Mouse (Mus musculus) layer of hippocampus, adult 8-10 months (tissue): ENCODE results near the gene Ephx3. TPM values are rescaled to one million over a fixed set of nuclear protein-coding genes. Genes with fewer than 3 reads are reported as not detected.

ENCODE experiments used
- DNase-seq, 2 experiments: peaks; one replicate each; pipeline ENCODE4 v3.0.0; 2022; ENCODE audit warnings: low spot score in 2 of 2
- total RNA-seq, 4 experiments: library from RNA; stranded (reverse); gene quantifications; 2 replicates each; pipeline ENCODE4 v1.2.4; 2022

The Ephx3 gene
- total RNA-seq, 4 experiments from 2014 or later = 0.17 to 0.48 (median 0.36) TPM; not detected in 1

GRCm38 (mm10) chr17:32176919-32177318 lies 12.4 kb downstream of the Ephx3 start:
- no peak for DNase-seq

DNA sequence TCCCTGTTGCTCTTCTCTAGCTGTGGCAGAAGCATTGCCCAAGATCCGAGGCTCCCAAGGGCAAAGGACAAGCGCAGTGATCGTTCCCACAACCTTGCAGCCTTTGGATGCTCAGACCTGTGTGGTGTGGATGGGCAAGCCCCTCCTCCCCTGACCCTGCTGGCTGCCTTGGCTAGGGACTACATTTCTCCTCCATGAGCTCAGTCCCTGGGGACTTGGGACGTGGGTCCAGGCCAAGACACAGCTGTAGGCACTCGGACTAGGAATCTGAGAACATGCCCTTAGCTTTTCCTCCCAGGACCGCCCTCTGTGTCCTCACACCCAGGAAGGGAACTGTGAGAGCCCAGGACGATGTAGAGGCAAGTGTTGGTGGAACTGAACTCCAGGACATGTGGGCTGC lies 16.2 kb downstream of the Ephx3 start:
- DNase-seq = no peak

- DNase-seq = no peak
These were observed 16.9 kb downstream of the Ephx3 start for GRCm38 (mm10) chr17:32172485-32172884.

GRCm38 (mm10) chr17:32169518-32170225 lies 19.7 kb downstream of the Ephx3 start:
- DNase-seq = no peak

DNA sequence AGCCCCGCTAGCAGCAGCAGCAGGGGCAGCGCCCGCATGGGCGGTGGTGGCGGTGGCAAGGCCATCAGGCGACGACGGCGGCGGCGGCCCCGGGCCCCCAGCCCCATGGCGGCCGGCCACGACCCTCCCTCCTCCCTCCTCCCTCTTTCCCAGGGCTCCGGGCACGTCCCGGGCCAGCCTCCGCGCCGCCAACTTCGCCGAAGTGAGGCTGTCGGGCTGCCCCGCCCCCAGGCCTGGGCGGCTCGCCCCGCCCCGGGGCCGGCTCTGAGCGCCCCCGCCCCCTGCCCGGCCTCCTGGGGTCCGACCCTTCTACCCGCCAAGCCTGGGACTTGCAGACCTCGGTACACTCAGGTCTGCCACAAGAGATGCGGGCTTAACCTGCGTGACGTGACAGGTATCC lies 22.7 kb downstream of the Ephx3 start, which contains the start of gene Notch3:
TSS of gene Notch3 (minus strand) at position 166 of the 400 bp plus-strand sequence.
- DNase-seq = no peak

GRCm38 (mm10) chr17:32165803-32166595 lies 23.4 kb downstream of the Ephx3 start:
- no peak for DNase-seq

DNA sequence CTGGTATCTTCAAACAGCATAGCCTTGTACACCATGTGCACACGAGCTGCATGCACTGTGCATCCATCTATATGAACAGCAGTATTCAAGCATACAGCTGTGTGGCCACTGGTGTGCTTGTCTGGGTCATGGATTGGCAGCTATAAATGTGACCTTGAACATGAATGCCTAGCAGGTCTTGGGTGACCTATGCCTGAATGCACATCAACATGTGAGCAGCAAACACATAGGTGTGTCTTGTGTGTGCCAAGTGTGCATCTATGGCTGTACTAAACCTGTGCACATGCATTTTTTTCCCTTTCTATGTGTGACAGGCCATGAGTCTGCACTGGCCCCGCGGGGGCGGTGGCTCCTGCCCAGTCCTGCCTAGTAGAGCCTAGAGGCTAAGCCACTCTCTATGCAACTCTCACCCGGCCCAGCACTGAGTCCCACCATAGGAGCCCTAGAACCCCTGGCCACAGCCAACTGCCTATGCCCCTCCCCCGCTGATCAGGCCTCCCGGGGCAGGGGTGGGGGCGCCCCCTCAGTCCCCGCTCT lies 24.0 kb downstream of the Ephx3 start:
- no peak for DNase-seq

DNA sequence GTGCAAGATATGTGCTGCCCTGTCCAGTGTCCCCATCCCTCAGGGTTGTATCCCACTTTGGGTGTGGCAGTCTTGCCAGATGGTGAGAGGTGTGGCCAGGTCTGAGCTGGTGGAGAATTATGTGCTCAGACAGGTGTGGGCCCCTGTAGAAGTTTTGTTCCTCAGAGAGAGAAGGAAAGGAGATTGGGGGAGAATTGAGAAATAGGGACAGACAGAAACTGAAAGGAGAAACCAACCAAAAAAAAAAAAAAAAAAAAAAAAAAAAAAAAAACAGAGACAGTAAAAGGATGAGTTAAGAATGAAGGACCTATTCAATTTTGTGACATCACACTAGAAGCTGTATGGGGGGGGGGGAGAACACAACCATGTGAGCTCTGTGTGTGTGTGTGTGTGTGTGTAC lies 24.6 kb downstream of the Ephx3 start:
- no peak for DNase-seq

DNA sequence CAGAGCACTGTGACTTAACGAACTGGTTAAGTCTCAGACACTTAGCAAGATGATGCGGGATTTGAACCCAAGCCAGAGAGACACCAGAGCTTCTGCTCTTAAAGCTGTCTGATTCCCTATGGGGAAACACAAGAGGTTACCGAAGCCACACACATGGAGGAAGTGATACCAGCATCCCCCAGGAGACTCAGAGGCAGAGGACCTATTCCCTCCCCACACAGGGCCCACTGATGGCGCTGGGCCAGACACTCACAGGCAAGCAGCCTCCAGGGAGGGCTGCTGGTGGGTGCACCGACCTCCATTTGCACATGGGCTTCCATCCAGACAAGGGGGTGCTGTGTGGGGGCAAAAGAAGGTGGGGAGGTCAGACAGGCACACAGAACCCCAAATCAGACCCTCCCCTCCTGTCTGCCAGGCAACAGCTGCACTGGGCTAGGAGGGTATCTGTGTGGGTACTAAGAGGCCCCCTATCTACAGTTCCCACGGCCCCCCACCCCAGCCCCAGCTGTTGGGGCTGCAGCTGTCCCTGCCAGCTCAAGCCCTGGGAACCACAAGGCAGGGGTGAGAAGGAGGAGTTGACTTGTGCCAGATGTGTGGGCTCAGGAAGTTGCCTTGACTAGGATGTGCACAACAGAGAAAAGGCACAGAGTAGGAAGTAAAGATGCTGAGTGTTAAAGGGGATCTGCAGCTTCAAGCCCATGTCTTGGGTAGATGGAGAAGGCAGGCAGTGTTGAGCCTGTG lies 25.3 kb downstream of the Ephx3 start:
- DNase-seq = no peak

GRCm38 (mm10) chr17:32162112-32162850 lies 27.1 kb downstream of the Ephx3 start:
- peak in 1 of 2 experiments; percentile 29 for DNase-seq

GRCm38 (mm10) chr17:32160882-32161281 lies 28.5 kb downstream of the Ephx3 start:
- no peak for DNase-seq

DNA sequence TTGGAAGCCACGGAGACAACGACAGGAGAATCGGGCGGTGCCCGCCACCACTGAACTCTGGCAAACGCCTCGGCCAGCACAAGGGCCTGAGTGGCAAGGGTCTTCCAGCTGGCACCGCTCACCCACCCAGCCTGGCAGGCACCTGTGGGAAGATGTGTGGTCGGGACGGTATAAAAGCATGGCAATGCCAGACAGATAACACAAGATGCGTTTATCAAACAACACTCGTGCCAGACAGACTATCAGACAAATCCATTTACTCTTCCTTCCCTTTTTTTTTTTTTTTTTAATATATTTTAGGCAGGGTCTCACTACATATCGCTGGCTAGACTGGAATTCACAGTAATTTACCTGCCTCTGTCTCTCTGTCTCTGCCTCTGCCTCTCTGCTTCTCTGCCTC lies 30.5 kb downstream of the Ephx3 start:
- no peak for DNase-seq

DNA sequence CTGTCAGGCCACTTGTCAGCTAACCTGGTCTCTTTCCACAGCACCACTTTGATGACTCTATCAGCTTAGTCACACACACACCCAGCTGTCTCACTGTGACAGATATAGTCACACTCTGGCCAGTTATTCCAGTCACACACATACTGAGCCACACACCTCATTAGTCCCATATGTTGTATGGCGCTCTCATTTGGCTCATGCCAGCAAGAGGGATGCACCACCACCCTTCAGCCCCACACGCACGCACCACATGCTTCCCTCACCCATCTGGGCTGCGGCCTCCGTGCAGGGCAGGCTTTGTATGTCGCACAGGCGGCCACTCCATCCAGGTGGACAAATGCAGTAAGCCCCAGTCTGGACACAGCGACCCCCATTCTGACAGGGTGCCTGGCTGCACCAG lies 42.6 kb downstream of the Ephx3 start:
- DNase-seq = no peak

DNA sequence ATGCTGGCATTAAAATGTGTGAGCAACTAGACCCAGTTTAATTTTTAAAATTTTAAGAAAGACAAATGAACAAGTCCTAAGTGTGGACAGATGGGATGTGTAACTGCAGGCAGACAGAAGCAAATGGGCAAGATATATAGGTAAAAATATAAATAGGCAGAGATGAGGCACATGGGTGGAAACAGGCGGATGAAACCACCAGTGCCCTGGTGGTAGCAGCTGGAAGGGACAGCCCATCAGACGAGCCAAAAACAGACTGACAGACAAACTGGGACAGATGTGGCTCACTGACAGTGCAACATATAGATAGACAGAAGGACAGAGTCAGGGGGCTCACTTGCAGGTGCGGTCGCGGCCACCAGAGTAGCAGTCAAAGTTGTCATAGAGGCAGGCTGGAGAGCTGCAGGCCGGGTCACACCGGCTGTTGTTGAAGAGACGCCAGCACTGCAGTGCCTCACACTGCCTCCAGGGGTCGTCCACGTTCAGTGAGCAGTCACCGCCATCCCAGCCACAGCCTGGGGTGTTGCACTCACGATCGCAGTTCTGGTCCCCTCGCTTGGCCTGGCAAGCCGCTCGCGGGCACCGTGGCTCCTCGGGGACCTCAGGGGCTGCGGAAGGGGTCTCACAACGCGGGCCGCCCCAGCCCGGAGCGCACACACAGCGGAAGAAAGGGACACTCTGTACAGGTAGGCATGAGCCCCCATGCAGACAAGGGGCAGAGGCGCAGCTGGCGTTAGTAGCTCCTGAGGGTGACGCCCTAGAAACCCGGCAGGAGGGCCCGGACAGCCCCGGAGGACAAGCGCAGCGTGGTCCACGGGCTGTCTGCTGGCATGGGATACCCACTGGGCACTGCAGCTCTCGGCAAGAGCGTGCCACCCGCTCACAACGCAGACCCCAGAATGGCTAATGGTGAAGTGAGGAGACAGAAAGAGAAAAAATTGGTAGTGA lies 46.2 kb downstream of the Ephx3 start:
- peak; percentile 51 to 82 for DNase-seq

DNA sequence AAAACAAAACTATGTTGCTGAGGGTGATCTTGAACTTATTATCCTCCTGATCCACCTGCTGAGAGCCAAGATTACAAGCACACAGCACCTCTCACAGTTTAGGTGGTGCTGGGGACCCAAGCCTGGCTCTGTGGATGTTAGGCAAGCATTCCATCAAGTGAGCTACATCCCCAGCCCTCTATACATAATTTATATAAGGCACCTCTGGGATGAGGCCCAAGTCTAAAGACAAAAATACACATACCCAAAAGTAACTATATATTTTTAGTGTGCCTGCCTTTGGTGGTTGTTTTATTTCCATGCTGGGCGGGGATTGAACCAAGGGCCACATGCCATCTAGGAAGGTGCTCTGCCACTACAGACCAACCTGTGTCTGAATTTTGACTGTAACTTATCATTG lies 47.1 kb downstream of the Ephx3 start:
- DNase-seq = no peak

Other genes starting within 250 kb of the Ephx3 start
- 10 to 100 TPM; 18.4 to 23.4 (median 19.3) TPM for gene Rrp1b, start 153.4 kb downstream of the Ephx3 start, total RNA-seq
- 1 to 10 TPM in 2 of 4 experiments, under 1 TPM in 2; 0.35 to 1.6 (median 1.2) TPM for gene Hsf2bp, start 153.2 kb downstream of the Ephx3 start, total RNA-seq
- 10 to 100 TPM in 2 of 4 experiments, 1 to 10 TPM in 2; 7.0 to 13.4 (median 9.5) TPM for gene Notch3, start 22.7 kb downstream of the Ephx3 start, total RNA-seq
- gene Brd4, start 95.2 kb upstream of the Ephx3 start, total RNA-seq = 100 to 1,000 TPM in 3 of 4 experiments, 10 to 100 TPM in 1; 94.2 to 132 (median 105) TPM
- 100 to 1,000 TPM in 3 of 4 experiments, 10 to 100 TPM in 1; 94.2 to 118 (median 109) TPM for gene Akap8, start 131.7 kb upstream of the Ephx3 start, total RNA-seq
- 100 to 1,000 TPM; 160 to 279 (median 221) TPM for gene Akap8l, start 161.1 kb upstream of the Ephx3 start, total RNA-seq
- gene Wiz, start 199.9 kb upstream of the Ephx3 start, total RNA-seq = 10 to 100 TPM; 44.5 to 52.9 (median 47.4) TPM
- 10 to 100 TPM in 2 of 4 experiments, 1 to 10 TPM in 2; 3.8 to 16.9 (median 8.9) TPM for gene Rasal3, start 214.0 kb upstream of the Ephx3 start, total RNA-seq
- not detected for gene Pglyrp2, start 234.6 kb upstream of the Ephx3 start, total RNA-seq